Mouse (Mus musculus): ENCODE results near the gene Myo9b.

The Myo9b gene

DNA sequence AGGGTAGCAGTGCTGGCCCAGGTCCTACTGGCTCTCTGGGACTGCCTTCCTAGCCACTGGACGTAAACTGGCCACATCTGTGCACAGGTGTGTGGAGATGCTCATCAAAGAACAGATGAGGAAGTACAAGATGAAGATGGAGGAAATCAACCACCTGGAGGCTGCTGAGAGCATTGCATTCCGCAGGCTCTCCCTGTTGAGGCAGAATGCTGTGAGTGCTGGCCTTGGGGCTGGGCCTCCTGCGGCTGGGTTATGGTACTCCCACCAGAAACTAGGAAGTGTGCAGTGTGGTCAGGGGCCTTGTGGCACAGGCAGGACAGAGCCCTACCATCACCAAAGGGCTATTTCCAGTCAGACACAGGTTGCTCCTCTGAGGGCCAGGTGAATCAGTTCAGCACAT lies 85.5 kb downstream of the Myo9b start:
- no peak for DNase-seq (ENCODE audit: low read depth in 1 of 2, low spot score in 2 of 2)

DNA sequence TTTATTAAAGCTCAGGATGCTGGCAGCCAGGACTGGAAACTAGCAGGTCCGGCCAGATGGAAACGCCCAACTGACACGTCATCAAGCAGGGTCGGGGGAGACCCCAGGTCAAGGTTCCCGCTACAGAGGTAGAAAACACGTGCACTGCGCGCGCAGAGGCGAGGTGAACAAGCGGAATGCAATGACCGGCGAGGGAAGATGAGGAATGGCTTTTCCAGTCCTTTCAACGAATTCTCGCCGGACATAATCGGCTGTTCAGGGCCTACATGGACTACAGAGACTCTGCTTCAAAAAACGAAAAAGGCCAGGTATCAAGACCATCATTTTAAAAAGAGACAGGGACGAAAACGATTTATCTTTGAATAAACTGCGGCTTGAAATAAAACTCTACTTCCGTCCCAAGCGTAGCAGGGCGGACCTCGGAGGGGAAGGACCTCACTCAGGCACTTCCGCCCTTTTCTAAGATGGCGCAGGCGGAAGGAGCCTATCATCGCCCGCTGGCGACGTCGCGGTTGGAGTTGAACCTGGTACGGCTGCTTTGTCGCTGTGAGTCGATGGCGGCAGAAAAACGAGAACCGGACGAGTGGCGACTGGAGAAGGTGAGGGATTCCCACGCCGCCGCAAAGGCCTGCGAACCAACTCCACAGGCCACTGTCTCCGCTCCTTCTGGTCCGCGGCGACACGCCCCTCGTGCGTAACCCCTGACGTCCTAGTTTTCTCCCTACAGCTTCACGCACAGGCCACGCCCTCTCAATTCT lies 94.4 kb downstream of the Myo9b start, which contains the start of gene Use1:
Use1 (plus strand) TSS at position 78 of the 758 bp plus-strand sequence.
- peak; percentile 79 to 86 for DNase-seq (ENCODE audit: low read depth in 1 of 2, low spot score in 2 of 2)

DNA sequence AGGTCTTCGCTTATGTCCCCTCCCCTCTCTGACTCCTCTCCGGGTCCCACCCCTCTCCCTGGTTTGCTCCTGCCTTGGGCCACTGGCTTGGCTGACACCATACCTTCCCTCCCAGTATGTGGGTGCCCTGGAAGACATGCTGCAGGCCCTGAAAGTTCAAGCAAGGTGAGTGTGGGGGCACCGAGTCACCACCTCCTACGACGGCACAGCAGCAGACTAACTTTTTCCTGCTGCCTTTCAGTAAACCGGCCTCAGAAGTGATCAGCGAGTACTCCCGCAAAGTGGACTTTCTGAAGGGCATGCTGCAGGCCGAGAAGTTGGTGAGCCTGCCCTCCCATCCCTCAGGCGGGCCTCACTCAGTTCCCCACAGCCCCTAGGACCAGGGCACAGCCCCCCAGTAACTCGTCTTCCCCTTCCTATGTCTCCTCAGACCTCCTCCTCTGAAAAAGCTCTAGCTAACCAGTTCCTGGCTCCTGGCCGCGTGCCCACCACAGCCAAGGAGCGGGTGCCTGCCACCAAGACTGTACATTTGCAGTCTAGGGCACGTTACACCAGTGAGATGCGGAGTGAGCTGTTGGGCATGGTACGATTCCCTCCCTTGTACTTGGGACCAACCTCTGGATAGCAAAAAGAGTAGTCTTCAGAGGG lies 95.1 kb downstream of the Myo9b start:
- no peak for DNase-seq (ENCODE audit: low read depth in 1 of 2, low spot score in 2 of 2)

DNA sequence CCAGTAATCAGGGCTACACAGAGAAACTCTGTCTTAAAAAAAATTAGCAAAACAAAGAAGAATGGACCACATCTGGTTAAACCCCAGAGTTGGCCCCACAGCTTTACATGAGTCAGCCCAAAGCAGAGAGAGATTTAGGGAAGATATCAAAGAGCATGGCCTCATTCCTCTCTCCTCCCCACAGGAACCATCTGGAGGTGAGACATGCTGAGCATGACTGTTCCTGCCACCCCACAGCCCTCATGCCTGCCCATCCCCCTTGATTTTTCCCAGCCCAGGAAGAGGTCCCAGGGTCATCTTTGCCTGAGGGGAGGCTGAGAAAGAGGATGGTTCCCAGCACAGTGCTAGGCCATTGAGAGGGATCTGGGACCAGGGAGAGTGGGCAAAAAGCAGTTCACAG lies 95.9 kb downstream of the Myo9b start:
- no peak for DNase-seq (ENCODE audit: low read depth in 1 of 2, low spot score in 2 of 2)

DNA sequence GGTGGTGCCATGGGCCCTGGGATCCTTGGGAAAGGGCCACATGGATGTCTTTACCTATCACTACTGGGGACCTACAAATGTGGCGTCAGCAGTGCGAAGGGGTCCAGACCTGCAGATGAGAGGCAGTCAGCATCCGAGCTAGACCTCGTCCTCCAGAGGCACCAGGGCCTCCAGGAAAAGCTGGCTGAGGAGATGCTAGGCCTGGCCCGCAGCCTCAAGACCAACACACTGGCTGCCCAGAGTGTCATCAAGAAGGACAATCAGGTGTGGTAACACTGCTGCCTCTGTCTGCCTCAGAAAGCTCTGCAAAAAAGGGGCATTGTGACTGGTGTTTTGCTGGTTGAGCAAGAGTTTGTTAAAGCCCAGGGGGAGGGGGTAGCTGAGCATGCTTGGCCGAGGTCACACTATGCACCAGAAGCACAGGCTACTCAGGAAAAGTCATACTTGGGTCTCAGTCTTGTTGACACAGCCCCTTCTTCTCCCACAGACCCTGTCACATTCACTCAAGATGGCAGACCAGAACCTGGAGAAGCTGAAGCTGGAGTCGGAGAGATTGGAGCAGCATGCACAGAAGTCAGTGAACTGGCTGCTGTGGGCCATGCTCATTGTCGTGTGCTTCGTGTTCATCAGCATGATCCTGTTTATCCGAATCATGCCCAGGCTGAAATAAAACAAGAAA lies 96.7 kb downstream of the Myo9b start:
- no peak for DNase-seq (ENCODE audit: low read depth in 1 of 2, low spot score in 2 of 2)

DNA sequence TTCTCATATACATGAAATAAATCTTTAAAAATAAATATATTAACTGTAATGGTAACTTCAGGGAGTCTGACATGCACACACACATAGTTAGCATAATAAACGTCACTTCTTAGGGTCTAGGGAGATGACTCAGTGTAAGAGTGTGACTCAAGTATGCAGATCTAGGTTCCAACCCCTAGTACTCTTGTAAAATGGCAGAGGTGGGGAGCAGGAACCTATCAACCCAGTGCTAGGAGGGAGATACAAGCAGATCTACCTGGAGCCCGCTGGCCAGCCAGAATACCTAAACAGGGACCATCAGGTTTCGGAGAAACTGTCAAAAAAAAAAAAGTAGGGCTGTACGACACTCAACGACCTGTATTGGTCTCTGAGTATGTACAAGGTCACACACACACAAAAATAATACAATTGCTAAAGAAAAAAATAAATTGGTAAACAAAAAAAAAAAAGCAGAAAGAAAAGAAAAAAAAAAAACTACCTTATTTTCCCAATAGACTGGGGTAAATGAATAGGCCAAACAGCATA lies 98.3 kb downstream of the Myo9b start:
- no peak for DNase-seq (ENCODE audit: low read depth in 1 of 2, low spot score in 2 of 2)

DNA sequence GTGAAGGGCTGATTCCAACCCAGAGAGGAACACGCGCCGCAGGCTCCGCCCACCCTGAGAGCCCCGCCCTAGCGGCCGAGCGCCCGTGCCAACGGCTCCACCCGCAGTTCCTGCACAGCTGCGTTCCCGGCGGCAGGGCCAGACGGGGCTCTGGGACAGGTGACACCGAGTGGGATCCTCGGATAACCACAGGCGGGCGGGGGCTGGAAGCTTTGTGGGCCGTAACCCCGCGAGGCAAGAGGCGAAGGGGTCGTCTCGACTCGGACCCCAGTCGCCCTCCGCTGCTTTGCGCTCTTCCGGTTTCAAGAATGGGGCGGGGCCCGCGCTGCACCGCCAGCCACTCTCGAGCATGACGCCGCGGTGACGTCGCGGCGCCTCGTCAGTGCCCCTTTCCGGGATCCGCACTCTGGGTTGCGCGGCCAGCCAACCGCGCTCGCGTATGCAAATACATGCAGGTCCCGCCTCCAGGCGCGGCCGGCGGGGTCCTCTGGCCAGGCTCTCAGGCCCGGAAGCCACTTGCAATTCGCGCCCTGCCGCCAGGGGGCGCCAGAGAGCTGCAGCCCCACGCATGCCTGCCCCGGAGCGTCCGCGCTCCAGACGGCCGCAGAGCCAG lies 98.8 kb downstream of the Myo9b start, which contains the start of gene Ocel1:
Ocel1 (plus strand) TSS at position 63 of the 613 bp plus-strand sequence.
- DNase-seq (ENCODE audit: low read depth in 1 of 2, low spot score in 2 of 2), result peak; percentile 95 to 98

DNA sequence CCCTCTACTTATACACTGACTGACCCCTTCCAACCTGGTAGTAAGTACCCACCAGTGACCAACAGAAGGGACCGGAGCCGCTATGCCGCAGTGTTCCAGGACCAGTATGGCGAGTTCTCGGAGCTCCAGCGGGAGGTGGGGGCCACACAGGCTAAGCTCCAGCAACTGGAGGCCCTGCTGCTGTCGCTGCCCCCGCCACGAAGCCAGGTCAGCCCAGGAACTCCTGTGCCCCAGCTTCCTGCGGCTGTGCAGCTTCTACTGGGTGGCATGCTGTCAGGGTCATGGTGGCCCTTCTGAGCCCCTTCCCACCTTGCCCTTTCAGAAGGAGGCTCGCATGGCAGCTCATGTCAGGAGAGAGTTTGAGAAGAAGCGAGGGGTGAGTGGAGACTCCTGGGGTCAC lies 99.9 kb downstream of the Myo9b start:
- DNase-seq (ENCODE audit: low read depth in 1 of 2, low spot score in 2 of 2), result no peak

DNA sequence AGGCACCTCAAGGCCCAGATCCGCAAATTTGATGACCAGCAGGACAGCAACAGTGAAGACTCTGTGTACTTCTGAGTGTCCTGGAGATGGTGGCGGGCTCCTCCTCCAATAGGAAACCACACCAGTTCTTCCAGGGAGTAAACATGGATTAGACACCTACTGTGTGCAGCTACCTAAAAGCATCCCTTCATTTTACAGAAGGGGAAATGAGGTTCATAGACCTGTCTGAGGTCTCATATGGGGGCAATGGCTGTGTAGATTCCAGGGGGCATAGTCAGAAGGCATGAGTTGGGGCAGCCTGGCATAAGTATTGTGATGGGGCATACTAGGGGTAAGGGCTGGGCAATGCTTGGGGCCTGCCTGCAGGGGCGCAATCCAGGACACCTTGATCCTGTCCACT lies 100.5 kb downstream of the Myo9b start:
- DNase-seq (ENCODE audit: low read depth in 1 of 2, low spot score in 2 of 2), result no peak

DNA sequence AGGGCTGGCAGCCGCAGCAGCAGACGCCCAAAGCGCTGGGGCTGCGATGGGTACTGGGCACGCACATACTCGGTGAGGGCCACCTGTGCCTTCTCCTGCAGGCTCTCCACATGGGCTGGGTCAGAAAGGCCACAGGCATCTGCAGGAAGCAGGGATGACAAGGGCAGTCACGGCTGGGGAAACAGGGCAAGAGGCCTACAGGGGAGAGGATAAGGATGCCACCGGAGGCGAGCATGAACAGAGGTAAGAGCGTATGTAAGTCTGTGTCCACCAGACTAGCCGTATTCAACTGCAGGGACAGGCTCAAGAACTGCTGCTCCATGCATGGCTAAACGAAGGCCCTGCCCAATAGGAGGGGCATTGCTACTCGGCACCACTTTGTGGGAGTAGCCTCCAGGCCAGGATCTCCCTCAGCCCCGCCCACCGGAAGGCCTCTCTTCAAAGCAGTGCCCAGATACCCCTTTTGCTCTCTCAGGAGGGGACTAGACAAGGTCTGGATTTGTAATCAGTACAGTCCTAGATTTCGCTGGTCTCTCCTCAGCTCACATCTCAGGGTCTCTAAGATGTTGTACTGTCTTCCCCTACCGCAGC lies 102.2 kb downstream of the Myo9b start:
- no peak for DNase-seq (ENCODE audit: low read depth in 1 of 2, low spot score in 2 of 2)

DNA sequence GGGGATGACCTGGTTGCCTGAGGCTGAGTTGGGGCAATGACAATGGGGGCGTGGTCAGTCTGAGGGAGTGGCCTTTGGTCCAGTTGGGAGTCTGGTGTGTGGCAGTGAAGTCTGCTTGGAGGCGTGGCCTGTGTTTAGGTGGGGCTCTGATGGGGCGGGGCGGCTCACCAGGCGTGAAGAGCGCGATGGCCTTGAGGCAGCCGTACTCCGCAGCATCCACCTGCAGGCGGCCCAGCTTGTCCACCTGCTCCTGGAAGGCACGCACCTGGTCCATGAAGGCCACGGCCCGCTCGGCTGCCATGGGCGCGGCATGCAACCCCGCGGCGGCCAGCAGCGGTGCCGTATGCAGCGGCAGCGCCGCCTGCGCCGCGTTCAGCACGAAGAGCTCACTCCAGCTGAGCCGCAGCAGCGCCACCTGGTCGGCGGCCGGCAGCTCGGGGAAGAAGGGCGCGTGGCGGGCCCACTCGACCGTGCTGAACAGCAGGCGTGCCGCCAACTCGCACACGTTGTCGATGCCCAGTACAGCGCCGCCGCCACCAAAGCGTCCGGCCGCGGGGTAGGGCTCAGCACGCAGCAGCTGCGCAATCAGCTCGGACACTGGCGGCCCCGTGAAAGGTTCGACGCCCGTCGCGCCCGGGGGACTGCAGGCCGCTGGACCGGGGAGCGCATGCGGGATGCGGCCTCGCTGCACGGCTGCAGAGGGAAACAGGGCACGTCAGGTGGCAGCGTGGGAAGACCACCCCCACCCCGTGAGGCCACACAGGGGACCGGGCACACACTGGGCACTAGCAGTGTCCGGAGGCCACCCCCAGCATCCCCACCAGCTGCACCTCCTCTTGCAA lies 103.3 kb downstream of the Myo9b start:
- peak in 1 of 2 experiments; percentile 35 for DNase-seq (ENCODE audit: low read depth in 1 of 2, low spot score in 2 of 2)

DNA sequence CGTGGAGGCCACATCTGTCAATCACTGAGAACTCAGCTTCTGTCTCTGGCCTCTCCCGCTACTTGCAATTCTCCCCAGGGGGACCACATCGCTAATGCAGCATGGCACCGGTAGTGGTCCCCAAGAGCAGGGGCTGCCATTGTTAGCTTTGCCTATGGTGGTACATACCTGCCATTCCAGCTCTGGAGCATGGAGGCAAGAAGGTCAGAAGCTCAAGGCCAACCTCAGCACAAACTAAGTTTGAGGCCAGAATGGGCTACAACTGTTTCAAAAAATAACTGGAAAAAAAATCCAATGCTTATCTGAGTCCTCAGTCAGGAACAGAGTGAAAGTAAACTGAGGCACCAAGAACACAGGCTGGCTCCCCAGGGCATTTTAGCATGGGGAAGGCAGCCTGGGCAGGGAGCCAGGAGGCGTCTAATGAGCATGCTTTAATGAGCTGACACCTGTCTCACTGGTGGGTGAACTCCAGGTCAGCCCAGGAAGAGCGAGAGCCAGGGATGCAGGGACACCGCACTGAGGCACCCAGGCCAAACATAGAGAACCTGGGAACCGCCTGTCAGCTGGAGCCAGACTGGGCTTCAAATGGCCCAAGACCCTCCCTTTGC lies 104.0 kb downstream of the Myo9b start:
- no peak for DNase-seq (ENCODE audit: low read depth in 1 of 2, low spot score in 2 of 2)

DNA sequence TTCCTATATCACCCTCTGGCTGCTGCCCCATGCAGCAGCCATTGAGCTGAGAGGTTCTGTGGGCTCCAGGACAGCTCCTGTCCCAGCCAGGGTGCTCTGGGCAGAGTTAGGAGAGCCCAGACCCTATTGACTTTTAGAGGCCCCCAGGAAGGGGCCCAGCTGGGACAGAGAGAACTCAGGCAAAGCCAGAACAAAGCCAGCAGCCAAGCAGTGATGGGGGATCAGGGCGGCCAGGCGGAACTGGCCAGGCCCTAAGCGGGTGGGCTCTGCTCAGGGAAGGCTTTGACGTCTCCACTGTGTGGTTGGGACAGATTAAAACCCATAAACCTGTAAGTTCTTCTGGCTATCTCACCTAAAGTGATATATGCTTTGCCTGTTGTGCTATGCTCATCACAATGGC lies 106.5 kb downstream of the Myo9b start:
- no peak for DNase-seq (ENCODE audit: low read depth in 1 of 2, low spot score in 2 of 2)

DNA sequence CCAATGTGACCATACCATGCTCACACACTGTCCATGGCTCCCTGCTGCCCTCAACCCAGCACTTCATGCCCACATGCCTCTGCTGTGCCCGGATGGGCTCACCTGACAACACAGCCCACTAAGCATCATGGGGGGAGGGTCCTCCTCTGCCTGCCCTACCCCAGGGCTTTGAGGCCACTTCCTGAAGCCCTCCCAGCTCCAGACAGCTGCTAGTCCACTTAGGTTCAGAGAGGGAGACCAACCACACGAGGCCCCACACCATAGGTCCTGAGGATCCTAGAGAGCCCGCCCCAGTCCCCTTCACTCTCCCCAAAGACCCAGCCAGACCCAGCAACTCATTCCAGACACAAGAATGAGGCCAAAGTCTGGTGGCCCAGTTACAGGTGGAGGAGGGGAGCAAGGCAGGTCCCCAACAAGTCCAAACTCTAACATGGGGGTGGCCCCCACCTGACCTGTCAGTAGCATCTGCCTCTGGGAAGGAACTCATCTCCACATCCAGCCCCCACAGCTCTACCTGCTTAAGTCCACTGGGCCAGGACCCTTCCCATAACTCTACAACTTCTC lies 107.1 kb downstream of the Myo9b start:
- DNase-seq (ENCODE audit: low read depth in 1 of 2, low spot score in 2 of 2), result no peak

DNA sequence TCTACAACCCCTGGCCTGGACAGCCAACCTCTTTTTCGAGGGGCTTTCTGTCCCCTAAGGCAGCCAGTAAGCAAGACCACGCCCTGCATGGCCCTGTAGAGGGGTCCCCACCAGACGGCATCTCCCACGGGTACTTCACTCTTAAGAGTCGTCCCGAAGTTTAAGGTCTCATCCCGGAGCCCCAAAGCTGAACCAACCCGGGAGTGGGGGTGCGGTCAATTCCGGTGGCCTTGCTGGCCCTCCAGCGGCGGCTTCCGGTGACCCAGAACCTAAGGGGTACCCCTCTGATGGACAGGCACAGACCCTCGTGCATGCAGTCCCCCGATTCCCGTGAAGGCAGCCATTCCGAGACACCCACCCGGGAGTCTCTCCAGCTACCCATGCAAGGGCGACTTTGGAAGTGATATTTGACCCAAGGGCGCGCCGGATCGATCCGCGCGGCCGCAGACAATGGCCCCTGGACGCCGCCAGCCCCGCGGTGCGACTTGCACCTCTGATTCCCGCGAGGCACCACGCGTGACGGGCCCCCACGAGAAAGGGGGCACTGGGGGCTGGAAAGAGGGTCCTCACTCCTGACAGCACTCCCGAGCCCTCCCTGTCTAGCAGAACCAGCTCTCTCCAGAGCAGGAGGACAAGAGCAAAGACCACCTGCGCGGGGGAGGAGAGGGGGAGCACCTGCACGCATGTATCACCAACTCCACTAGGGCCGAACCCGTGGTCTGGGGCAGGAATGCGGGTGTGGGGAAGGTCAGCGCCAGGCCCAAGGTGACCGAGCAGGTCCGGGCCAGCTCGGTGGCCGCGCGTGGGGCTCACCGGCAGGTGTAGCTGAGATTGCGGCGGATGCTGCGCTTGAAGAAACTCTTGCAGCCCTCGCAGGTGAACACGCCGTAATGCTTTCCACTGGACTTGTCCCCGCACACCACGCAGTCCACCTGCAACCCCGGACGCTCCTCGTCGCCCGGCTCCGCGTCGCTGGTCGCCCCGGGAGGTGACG lies 108.0 kb downstream of the Myo9b start:
- DNase-seq (ENCODE audit: low read depth in 1 of 2, low spot score in 2 of 2), result no peak

DNA sequence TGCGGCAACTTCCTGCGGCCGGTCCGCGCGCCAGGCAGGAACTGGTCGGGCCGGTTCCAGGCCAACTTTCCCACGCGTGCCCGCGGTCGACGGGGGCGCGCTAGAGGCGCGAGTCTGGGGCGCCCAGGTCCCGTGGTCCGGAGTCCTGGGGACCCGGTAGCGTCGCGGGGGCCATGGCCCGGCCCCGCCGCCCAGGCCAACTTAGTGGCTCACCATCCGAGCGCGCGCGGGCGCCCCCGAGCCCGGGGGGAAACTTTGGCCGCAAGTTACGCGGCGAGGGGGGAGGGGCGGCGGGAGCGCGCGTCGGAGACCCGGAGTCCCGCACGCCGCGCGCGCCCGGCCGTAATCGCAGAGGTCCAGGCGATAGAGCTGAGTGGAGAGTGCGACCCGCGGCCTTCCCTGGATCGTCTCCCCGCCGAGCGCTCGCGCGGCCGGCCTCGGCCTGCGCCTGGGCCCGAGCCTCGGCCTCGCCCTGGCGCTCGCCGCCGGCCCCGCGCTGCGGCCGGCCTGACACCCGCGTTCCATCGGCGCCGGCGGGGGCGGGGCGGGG lies 109.0 kb downstream of the Myo9b start, which contains the start of gene Nr2f6:
Nr2f6 (minus strand) TSS at position 540 of the 550 bp plus-strand sequence.
- peak in 1 of 2 experiments; percentile 50 for DNase-seq (ENCODE audit: low read depth in 1 of 2, low spot score in 2 of 2)

Measured in monocyte, adult 2 months (primary cell).